Mouse (Mus musculus): ENCODE measurements at regions not wholly inside any gene's neighbourhood (a gene's known extent, or its start where the extent isn't known, plus 50 kb on each side); places are given as distances from the start of the nearest gene placed in this dataset.
"Not testable (repeated sequence)": the region's sequence is repeated elsewhere in the genome, so short reads cannot be mapped to it uniquely, and the experiment has no call there.

GRCm38 (mm10) chr10:96188168-96188567 lies 51.8 kb downstream of the Gm5426 start:
- DNase-seq (ENCODE audit: extremely low read depth, low read depth, low spot score): peak; percentile 67

GRCm38 (mm10) chr10:96190168-96190987 lies 54.0 kb downstream of the Gm5426 start:
- DNase-seq (ENCODE audit: extremely low read depth, low read depth, low spot score): no peak

GRCm38 (mm10) chr10:96200932-96201641 lies 64.7 kb downstream of the Gm5426 start:
- DNase-seq (ENCODE audit: extremely low read depth, low read depth, low spot score): no peak

DNA sequence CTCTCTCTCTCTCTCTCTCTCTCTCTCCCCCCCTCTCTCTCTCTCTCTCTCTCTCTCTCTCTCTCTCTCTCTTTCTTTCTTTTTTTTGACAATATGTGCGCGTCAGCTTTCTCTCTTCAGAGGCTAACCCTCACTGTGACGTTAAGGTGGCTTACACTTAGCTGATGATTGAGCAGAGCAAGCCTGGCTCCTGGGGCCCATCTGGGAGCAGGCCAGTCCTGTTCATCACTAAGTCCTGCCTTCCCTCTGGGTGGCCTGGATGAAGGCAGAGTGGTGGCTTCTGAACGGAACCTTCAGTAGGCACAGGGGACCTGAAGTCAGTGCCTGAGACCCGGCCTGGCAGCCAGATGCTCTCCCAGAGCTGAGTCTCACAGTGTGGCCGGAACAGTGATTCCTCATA lies 65.5 kb downstream of the Gm5426 start:
- no peak for DNase-seq (ENCODE audit: extremely low read depth, low read depth, low spot score)

GRCm38 (mm10) chr10:96202871-96203270 lies 66.5 kb downstream of the Gm5426 start:
- no peak for DNase-seq (ENCODE audit: extremely low read depth, low read depth, low spot score)

DNA sequence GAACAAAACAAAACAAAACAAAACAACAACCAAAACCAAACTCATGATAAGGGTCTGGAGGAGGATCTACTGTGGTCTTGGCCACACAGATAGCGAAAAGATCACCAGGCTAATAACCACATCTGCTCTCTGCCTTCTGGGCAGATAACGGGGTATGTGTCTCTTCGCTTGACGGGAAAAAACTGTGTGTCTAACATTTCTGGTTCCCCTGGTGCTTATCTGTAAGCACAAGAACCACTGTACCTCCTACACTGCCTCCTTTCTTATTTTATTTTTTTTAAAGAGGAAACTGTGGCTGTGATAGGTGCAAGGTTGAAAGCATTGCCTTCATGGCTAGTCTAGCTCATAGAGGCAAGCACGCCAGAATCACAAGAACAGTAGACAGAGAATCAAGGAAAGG lies 67.8 kb downstream of the Gm5426 start:
- DNase-seq (ENCODE audit: extremely low read depth, low read depth, low spot score): no peak

- no peak for DNase-seq (ENCODE audit: extremely low read depth, low read depth, low spot score)
These were observed 72.8 kb downstream of the Gm5426 start for GRCm38 (mm10) chr10:96209171-96209570.

DNA sequence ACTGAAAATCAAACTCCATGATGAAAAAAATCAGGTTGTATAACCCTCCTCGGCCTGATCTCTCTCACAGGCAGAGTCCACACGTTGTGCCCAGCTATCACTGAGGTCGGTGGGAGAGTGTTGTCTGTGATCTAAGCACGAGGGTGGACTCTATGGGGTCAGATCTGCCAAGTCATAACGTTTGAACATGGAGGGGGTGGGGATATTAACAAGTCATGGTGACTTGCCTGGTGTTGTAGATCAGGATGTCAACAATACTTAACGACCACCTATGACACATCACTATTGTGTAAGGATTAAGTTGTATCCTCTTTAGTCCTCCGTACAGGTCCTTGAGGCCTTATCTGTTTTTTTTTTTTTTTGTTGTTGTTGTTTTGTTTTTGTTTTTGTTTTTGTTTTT lies 74.8 kb downstream of the Gm5426 start:
- no peak for DNase-seq (ENCODE audit: extremely low read depth, low read depth, low spot score)

DNA sequence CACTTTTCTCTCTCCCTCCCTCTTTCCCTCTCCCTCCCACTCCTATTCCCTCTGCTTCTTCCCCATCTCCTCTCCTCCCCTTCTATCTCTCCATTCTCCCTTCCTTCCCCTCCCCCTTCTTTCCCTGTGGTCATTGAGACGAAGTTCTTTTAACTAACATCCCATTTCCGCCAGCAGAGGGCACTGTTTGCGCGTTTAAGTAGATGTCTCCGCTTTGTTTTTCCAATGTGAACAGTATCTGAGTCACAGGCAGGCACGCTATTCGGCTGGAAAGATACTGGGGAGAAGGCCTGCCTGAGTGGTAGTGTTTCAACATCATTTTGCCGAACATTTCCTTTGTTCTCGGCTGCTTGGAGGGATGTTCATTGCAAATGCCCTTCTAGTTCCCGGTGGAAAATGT lies 77.5 kb downstream of the Gm5426 start:
- DNase-seq (ENCODE audit: extremely low read depth, low read depth, low spot score): peak; percentile 37

DNA sequence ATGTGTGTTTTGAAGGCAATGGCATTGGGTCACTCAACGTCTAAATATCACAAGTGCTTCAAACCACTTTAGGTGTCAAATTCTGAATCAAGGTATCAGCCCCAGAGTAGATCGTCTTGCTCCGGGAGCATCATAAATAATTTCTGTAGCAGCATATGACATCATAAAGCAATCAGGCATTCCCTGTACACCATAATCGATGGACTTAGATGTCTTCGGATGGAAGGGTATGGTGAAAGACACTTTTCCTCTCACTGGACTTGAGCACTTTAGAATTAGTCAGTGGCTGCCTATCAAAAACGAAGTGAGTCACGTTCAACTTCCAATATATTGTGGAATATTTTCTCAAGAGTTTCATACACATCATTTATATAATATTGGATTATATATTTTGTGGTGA lies 77.9 kb downstream of the Gm5426 start:
- DNase-seq (ENCODE audit: extremely low read depth, low read depth, low spot score): no peak

GRCm38 (mm10) chr10:96214946-96215345 lies 78.5 kb downstream of the Gm5426 start:
- no peak for DNase-seq (ENCODE audit: extremely low read depth, low read depth, low spot score)

DNA sequence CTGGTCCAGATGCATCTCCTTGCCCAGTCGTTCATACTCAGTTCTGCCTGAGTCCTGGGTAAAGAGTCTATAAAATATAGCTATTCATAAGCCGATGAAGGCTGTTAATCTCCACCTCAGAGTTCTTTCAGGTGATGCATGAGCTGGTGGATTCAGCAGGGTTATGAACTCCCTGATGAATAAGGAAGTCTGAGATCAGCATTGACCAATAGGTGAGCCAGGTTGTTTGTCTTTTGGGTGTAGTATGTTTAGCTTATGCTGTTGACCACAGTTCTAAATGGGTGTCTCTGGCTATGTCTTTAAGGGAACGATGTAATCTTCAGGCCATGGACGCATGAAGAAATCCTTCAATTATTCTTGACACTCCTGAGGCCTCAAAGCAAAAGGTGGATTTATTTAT lies 84.3 kb downstream of the Gm5426 start:
- no peak for DNase-seq (ENCODE audit: extremely low read depth, low read depth, low spot score)

- DNase-seq (ENCODE audit: extremely low read depth, low read depth, low spot score): no peak
These were observed 94.0 kb downstream of the Gm5426 start for GRCm38 (mm10) chr10:96230391-96230790.

DNA sequence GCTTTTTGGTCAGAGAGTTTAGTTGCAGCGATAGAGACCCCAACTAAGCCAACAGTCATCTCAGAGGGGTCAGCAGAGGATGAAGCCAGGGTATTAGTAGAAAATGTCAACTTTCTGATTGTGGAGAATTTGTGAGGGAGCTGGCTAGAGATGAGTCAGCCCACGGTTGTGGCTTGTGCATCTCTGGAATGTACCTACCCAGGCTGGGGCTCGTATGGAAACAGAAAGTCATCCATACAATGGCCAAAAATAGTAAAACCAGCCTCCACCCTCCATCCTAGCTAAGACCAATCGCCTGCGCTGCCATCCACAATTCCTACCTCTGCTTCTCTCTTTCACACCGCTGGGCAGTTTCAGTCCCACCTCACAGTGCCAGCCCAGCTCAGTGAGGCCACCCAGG lies 94.9 kb downstream of the Gm5426 start:
- DNase-seq (ENCODE audit: extremely low read depth, low read depth, low spot score): no peak

DNA sequence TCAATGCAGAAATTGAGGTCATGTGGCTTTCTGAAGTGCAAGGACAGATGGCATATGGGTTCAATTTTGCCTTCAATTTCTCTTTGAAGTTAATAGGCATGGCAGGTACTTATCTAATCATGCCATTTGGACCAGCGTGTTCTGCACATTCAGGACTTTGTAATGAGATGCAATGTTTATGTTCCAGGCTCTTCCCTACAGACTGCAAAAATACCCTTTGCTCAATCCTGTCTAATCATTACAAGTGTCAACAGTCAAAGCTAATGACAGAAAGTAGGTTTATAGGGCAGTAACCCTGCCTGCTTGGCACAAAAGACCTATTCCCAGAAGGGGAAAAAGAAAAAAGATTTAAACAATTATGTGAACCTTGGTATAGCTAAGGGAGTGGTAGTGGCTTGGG lies 96.5 kb downstream of the Gm5426 start:
- no peak for DNase-seq (ENCODE audit: extremely low read depth, low read depth, low spot score)

- no peak for DNase-seq (ENCODE audit: extremely low read depth, low read depth, low spot score)
These were observed 98.4 kb downstream of the Gm5426 start for GRCm38 (mm10) chr10:96234564-96235412.

DNA sequence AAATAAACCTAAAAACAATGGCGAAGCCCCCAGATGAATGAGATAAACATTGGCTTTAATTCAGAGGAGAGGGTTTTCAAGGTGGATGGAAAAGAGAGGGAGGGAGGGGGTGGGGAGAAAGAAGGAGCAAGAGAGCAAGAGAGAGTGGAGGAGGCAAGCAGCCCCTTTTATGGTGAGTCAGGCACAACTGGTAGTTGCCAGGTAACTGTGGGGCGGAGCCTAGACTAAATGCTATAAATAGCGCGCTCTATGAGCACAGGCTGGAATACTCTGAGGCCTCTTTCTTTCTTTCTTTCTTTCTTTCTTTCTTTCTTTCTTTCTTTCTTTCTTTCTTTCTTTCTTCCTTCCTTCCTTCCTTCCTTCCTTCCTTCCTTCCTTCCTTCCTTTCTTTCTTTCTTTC lies 99.6 kb downstream of the Gm5426 start:
- not testable (repeated sequence) for DNase-seq (ENCODE audit: extremely low read depth, low read depth, low spot score)

GRCm38 (mm10) chr10:96236777-96237373 lies 100.5 kb downstream of the Gm5426 start:
- DNase-seq (ENCODE audit: extremely low read depth, low read depth, low spot score): no peak

- DNase-seq (ENCODE audit: extremely low read depth, low read depth, low spot score): no peak
These were observed 101.2 kb downstream of the Gm5426 start for GRCm38 (mm10) chr10:96237572-96238130.

DNA sequence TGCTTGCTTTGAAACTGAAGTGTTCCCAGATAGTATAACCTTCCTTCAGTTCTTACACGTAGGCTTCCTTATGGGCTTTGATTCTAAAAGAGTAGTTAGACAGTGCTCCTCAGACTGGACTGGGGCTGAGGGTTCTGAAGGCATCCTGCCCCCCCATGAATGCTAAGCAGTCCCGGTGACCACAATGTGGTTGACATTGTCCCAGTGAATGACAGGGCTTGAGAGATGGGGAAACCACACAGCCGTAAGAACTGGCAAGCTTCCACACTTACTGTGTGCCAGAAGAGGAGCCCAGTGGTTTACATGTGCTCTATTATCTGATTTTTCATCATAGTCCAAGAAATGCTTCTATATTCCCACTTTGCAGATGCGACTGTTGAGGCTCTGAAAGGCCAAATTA lies 101.8 kb downstream of the Gm5426 start:
- no peak for DNase-seq (ENCODE audit: extremely low read depth, low read depth, low spot score)

DNA sequence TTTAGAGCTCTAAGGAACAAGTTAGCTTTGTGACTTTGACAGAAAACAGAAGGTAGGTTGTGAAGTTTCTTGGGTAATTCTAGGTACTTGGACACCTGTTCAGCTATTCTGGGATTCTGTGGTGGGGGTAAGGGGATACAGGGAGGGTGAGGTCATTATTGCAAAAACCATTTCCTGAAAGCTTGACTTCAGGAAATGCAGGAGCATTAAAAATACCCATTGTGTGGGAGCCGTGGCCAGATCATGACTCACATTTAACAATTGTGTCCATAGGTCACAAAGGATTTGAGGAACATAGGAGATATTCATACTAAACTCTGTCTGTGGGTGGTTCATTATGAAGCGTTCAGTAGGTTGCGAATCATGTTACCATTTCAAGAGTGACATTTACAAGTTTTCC lies 102.4 kb downstream of the Gm5426 start:
- DNase-seq (ENCODE audit: extremely low read depth, low read depth, low spot score): peak; percentile 26

Measured in fat pad, adult 2 months (tissue).